Mouse (Mus musculus): ENCODE results near the gene 0610030E20Rik.

Gene 0610030E20Rik

GRCm38 (mm10) chr6:72347166-72347941 is at the start of gene 0610030E20Rik:
Gene 0610030E20Rik (plus strand): TSS chr6:72347317.
- peak; percentile 76 to 77 for DNase-seq (ENCODE audit: low spot score in 2 of 2)

GRCm38 (mm10) chr6:72297825-72298224 is 49.3 kb upstream of the 0610030E20Rik start:
- DNase-seq (ENCODE audit: low spot score in 2 of 2), result no peak

- no peak for DNase-seq (ENCODE audit: low spot score in 2 of 2)
Observed at GRCm38 (mm10) chr6:72302349-72302925, 44.7 kb upstream of the 0610030E20Rik start.

GRCm38 (mm10) chr6:72303510-72303909 is 43.6 kb upstream of the 0610030E20Rik start:
- no peak for DNase-seq (ENCODE audit: low spot score in 2 of 2)

GRCm38 (mm10) chr6:72312198-72312597 is 34.9 kb upstream of the 0610030E20Rik start:
- DNase-seq (ENCODE audit: low spot score in 2 of 2), result no peak

GRCm38 (mm10) chr6:72313124-72313867 is 33.8 kb upstream of the 0610030E20Rik start:
- DNase-seq (ENCODE audit: low spot score in 2 of 2), result no peak

- DNase-seq (ENCODE audit: low spot score in 2 of 2), result no peak
Observed at GRCm38 (mm10) chr6:72315384-72315783, 31.7 kb upstream of the 0610030E20Rik start.

GRCm38 (mm10) chr6:72316044-72316443 is 31.1 kb upstream of the 0610030E20Rik start:
- no peak for DNase-seq (ENCODE audit: low spot score in 2 of 2)

- DNase-seq (ENCODE audit: low spot score in 2 of 2), result peak; percentile 10 to 11
Observed at GRCm38 (mm10) chr6:72318440-72318839, 28.7 kb upstream of the 0610030E20Rik start.

GRCm38 (mm10) chr6:72319019-72319418 is 28.1 kb upstream of the 0610030E20Rik start:
- DNase-seq (ENCODE audit: low spot score in 2 of 2), result peak; percentile 66 to 71

- DNase-seq (ENCODE audit: low spot score in 2 of 2), result no peak
Observed at GRCm38 (mm10) chr6:72322936-72323335, 24.2 kb upstream of the 0610030E20Rik start.

- no peak for DNase-seq (ENCODE audit: low spot score in 2 of 2)
Observed at GRCm38 (mm10) chr6:72323786-72324508, 23.2 kb upstream of the 0610030E20Rik start.

GRCm38 (mm10) chr6:72326274-72326673 is 20.8 kb upstream of the 0610030E20Rik start:
- DNase-seq (ENCODE audit: low spot score in 2 of 2), result peak; percentile 48 to 52

- DNase-seq (ENCODE audit: low spot score in 2 of 2), result no peak
Observed at GRCm38 (mm10) chr6:72329019-72329418, 18.1 kb upstream of the 0610030E20Rik start.

- DNase-seq (ENCODE audit: low spot score in 2 of 2), result no peak
Observed at GRCm38 (mm10) chr6:72330133-72330532, 17.0 kb upstream of the 0610030E20Rik start.

- no peak for DNase-seq (ENCODE audit: low spot score in 2 of 2)
Observed at GRCm38 (mm10) chr6:72333111-72333510, 14.0 kb upstream of the 0610030E20Rik start.

- DNase-seq (ENCODE audit: low spot score in 2 of 2), result no peak
Observed at GRCm38 (mm10) chr6:72340481-72340880, 6.6 kb upstream of the 0610030E20Rik start.

GRCm38 (mm10) chr6:72344396-72345073 is 2.6 kb upstream of the 0610030E20Rik start:
- DNase-seq (ENCODE audit: low spot score in 2 of 2), result no peak

- peak; percentile 98 for DNase-seq (ENCODE audit: low spot score in 2 of 2)
Observed at GRCm38 (mm10) chr6:72345074-72345567, 2.0 kb upstream of the 0610030E20Rik start, which contains the start of gene Usp39. Gene Usp39 (minus strand): TSS chr6:72345184.

GRCm38 (mm10) chr6:72345633-72346032 is 1.5 kb upstream of the 0610030E20Rik start:
- DNase-seq (ENCODE audit: low spot score in 2 of 2), result no peak

GRCm38 (mm10) chr6:72346261-72346660 is 856 bp upstream of the 0610030E20Rik start:
- DNase-seq (ENCODE audit: low spot score in 2 of 2), result no peak
